Mouse (Mus musculus) C2C12 (cell line): ENCODE measurements around the gene Mxd4. TPM values are rescaled to one million over a fixed set of nuclear protein-coding genes. Genes with fewer than 3 reads are reported as not detected.

Experiments
- H3K27me3 ChIP-seq: one replicate; pipeline ENCODE4 v1.6.1; 2011; ENCODE audit not compliant: control insufficient read depth, insufficient read depth, insufficient read length
- H3K36me3 ChIP-seq: one replicate; pipeline ENCODE4 v1.6.1; 2011; ENCODE audit not compliant: control insufficient read depth, insufficient read depth
- H3K4me3 ChIP-seq: one replicate; pipeline ENCODE4 v1.5.1; 2011; ENCODE audit warnings: mild to moderate bottlenecking, control low read depth; ENCODE audit not compliant: poor library complexity, insufficient read depth, severe bottlenecking
- H3K79me2 ChIP-seq: one replicate; pipeline ENCODE4 v1.6.1; 2011; ENCODE audit not compliant: control insufficient read depth, insufficient read depth
- H3K79me3 ChIP-seq: one replicate; pipeline ENCODE4 v1.6.1; 2011; ENCODE audit warnings: low read depth, control low read depth
- H3ac ChIP-seq: one replicate; pipeline ENCODE3; 2011; ENCODE audit warnings: low read depth; ENCODE audit not compliant: control insufficient read depth, insufficient read length
- CEBPB ChIP-seq: IDR thresholded peaks from one replicate; pipeline ENCODE4 v1.6.1; 2011; ENCODE audit warnings: low read depth, mild to moderate bottlenecking, control low read depth, moderate library complexity
- CTCF ChIP-seq: IDR thresholded peaks from one replicate; pipeline ENCODE4 v1.5.1; 2011; ENCODE audit not compliant: control insufficient read depth, insufficient read depth, insufficient read length
- FOSL1 ChIP-seq: IDR thresholded peaks from one replicate; pipeline ENCODE4 v1.8.0; 2011; ENCODE audit warnings: mild to moderate bottlenecking, low read length; ENCODE audit not compliant: poor library complexity, insufficient read depth, severe bottlenecking
- MAX ChIP-seq: IDR thresholded peaks from one replicate; pipeline ENCODE4 v1.6.1; 2011; ENCODE audit warnings: mild to moderate bottlenecking, control low read depth
- MYOD1 ChIP-seq: IDR thresholded peaks from one replicate; pipeline ENCODE4 v1.6.1; 2011; ENCODE audit warnings: low read depth; ENCODE audit not compliant: control insufficient read depth, insufficient read length
- MYOG ChIP-seq: IDR thresholded peaks from one replicate; pipeline ENCODE4 v1.6.1; 2011; ENCODE audit not compliant: control insufficient read depth, insufficient read length; ENCODE audit errors: extremely low read depth
- USF1 ChIP-seq: IDR thresholded peaks from one replicate; pipeline ENCODE4 v1.6.1; 2011; ENCODE audit warnings: low read depth, mild to moderate bottlenecking, control low read depth, moderate library complexity
- polyA plus RNA-seq: library from polyadenylated mRNA; unstranded; fragments of >200 nt; fragmentation: generic; extraction: Trizol; gene quantifications from one replicate; pipeline ENCODE4 v1.2.1, GENCODE M21; 2012; ENCODE audit warnings: missing spikeins

The Mxd4 gene
- polyA plus RNA-seq, 1 experiment = 15.3 TPM

- Histone ChIP-seq H3K79me2 (no peaks in the 10 kb centered on the region), H3K36me3 (no peaks in the 10 kb centered on the region), H3K27me3 (peaks cover 30% of the 10 kb centered on the region), H3K4me3 (no peak overlapping the region), H3K79me3 (no peaks in the 10 kb centered on the region), H3ac (no peak overlapping the region)
- TF ChIP-seq MAX (no peak), MYOG (no peak), CEBPB (no peak), CTCF (no peak), FOSL1 (no peak), USF1 (no peak), MYOD1 (no peak)
Measured at GRCm38 (mm10) chr5:34204911-34205310, 17.4 kb upstream of the Mxd4 start.

- no peaks in the 10 kb centered on the region for H3K79me2 ChIP-seq
- no peak overlapping the region for H3ac ChIP-seq
- peaks cover 27% of the 10 kb centered on the region for H3K27me3 ChIP-seq
- no peak overlapping the region for H3K4me3 ChIP-seq
- H3K36me3 ChIP-seq = no peaks in the 10 kb centered on the region
- no peak for TF ChIP-seq MAX
- no peak for TF ChIP-seq CTCF
- TF ChIP-seq CEBPB = no peak
- TF ChIP-seq MYOD1 = no peak
- no peak for TF ChIP-seq FOSL1
- TF ChIP-seq MYOG = no peak
- TF ChIP-seq USF1 = no peak
- H3K79me3 ChIP-seq = no peaks in the 10 kb centered on the region
Measured at GRCm38 (mm10) chr5:34202006-34202405, 14.5 kb upstream of the Mxd4 start.

- H3K27me3 ChIP-seq = peaks cover 27% of the 10 kb centered on the region
- H3K79me2 ChIP-seq = no peaks in the 10 kb centered on the region
- H3K79me3 ChIP-seq = no peaks in the 10 kb centered on the region
- no peak overlapping the region for H3K4me3 ChIP-seq
- H3ac ChIP-seq = no peak overlapping the region
- TF ChIP-seq MYOD1 (no peak), MAX (no peak), CTCF (peak; percentile 5)
- H3K36me3 ChIP-seq = no peaks in the 10 kb centered on the region
Measured at GRCm38 (mm10) chr5:34201396-34201795, 13.9 kb upstream of the Mxd4 start.

- no peak overlapping the region for H3ac ChIP-seq
- TF ChIP-seq MYOG = no peak
- H3K79me3 ChIP-seq = no peaks in the 10 kb centered on the region
- no peaks in the 10 kb centered on the region for H3K79me2 ChIP-seq
- H3K4me3 ChIP-seq = no peak overlapping the region
- no peaks in the 10 kb centered on the region for H3K36me3 ChIP-seq
- H3K27me3 ChIP-seq = peaks cover 24% of the 10 kb centered on the region
Measured at GRCm38 (mm10) chr5:34198615-34199014, 11.1 kb upstream of the Mxd4 start.

DNA sequence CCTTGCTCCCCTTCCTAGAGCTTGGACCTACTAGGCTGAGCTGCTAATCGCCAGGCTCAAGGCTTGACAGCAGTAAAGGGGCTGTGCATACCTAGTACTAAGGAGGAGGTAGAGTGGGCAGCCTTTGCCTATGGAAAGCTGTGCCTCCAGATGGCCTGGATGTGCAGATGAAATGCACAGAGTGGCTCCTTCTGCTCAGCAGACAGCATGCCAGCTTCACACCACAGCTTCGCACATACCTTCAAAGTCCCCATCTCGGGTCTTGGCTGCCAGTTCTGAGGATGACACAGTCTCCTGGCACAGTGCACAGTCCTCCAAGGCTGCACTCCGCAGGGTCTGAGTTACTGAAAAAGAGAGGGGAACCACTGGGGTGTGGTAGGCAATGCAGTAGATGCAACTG, 9.7 kb upstream of the Mxd4 start:
- H3K79me3 ChIP-seq = no peaks in the 10 kb centered on the region
- TF ChIP-seq MYOG = no peak
- TF ChIP-seq MYOD1 = no peak
- no peak for TF ChIP-seq USF1
- TF ChIP-seq FOSL1 = no peak
- TF ChIP-seq MAX = no peak
- TF ChIP-seq CTCF = no peak
- no peak for TF ChIP-seq CEBPB

DNA sequence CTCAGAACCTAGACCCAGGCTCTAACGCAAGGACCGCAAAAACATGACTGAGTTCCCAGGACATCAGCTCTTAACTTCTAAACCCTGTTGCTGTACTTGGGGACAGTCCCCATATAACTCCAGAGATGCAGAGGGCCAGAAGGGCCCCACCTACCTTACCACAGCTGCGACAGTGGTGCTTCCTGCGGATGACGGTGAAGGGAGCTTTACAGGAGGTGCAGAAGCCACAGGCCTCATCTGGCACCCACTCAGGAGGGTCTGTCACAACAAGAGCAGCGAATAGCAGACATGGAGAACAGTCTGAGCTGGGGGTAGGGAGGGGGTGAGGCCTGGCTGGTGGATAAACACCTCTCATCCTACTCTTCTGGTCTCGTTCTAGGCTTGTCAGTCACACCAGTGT, 8.9 kb upstream of the Mxd4 start:
- no peak overlapping the region for H3K4me3 ChIP-seq
- H3ac ChIP-seq = no peak overlapping the region
- peaks cover 21% of the 10 kb centered on the region for H3K27me3 ChIP-seq
- H3K36me3 ChIP-seq = no peaks in the 10 kb centered on the region
- TF ChIP-seq CTCF (no peak), MYOD1 (no peak), FOSL1 (no peak), CEBPB (no peak)
- H3K79me2 ChIP-seq = no peaks in the 10 kb centered on the region
- H3K79me3 ChIP-seq = no peaks in the 10 kb centered on the region

More for the DNA sequence above, 9.7 kb upstream of the Mxd4 start:
- peaks cover 24% of the 10 kb centered on the region for H3K27me3 ChIP-seq
- H3K4me3 ChIP-seq = no peak overlapping the region
- no peaks in the 10 kb centered on the region for H3K79me2 ChIP-seq
- no peaks in the 10 kb centered on the region for H3K36me3 ChIP-seq
- H3ac ChIP-seq = no peak overlapping the region

DNA sequence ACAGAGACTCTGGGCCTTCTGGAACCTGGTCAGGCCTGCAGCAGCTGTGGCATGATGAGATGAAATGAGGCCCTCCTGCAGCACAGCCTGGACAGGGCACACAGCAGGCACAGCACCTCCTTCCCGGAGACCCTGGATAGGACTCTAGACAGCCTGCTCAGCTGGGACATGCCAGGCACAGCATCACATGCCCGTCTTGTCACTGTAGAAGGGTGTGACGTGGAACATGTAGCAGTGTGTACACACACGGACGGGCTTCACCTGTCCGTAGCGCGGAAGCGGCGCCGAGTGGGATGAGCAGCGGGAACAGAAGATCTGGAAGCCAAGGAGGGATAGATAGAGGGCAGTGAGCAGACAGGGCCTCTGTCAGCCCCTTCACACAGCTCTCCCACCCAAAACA, 8.3 kb upstream of the Mxd4 start:
- no peak overlapping the region for H3K4me3 ChIP-seq
- TF ChIP-seq CTCF (no peak), MAX (no peak), MYOD1 (no peak), USF1 (no peak), CEBPB (no peak), MYOG (no peak), FOSL1 (no peak)
- H3K79me2 ChIP-seq = no peaks in the 10 kb centered on the region
- no peaks in the 10 kb centered on the region for H3K79me3 ChIP-seq
- H3K36me3 ChIP-seq = no peaks in the 10 kb centered on the region
- no peak overlapping the region for H3ac ChIP-seq
- peaks cover 21% of the 10 kb centered on the region for H3K27me3 ChIP-seq
